Comparison of ENCODE assay signal across 11 mouse cellular contexts in genomic region chr11:106752103-106752502, GRCm38 (mm10). TPM values are rescaled to one million over a fixed set of nuclear protein-coding genes. Genes with fewer than 3 reads are reported as not detected.
A peak's percentile ranks its signal among the peaks of the same experiment; 100 is the strongest.
DNase-seq lines count a peak whose midpoint lies in the region; ATAC-seq and TF ChIP-seq lines count a peak whose summit lies in the region.
"Had no signal": no experiment of that assay in that cellular context is flagged by ENCODE, and none has a peak within 500 bp of the region (broad histone marks: within the 10 kb centered on the region; RNA-seq: fewer than 3 reads in every experiment).

No protein-coding gene starts in this region.

- peak overlapping the region; percentile 32 for H3K4me2 ChIP-seq in liver, embryonic 15.5 days
- H3K4me2 ChIP-seq in forebrain, embryonic 14.5 days (ENCODE audit: low read length), result no peak overlapping the region
- no peak overlapping the region for H3K4me2 ChIP-seq in hindbrain, embryonic 11.5 days (replicated peaks; ENCODE audit: low read depth, low read length)
- H3K4me2 ChIP-seq: kidney, embryonic 15.5 days; limb, embryonic 12.5 days; neural tube, embryonic 13.5 days had no signal

- no peak overlapping the region for H3K9ac ChIP-seq in liver, embryonic 15.5 days
- no peak overlapping the region for H3K9ac ChIP-seq in forebrain, embryonic 14.5 days (ENCODE audit: low read length)
- no peak overlapping the region for H3K9ac ChIP-seq in hindbrain, embryonic 11.5 days (ENCODE audit: low read depth, low read length)
- H3K9ac ChIP-seq: kidney, embryonic 15.5 days; limb, embryonic 12.5 days; neural tube, embryonic 13.5 days had no signal

- no peaks in the 10 kb centered on the region for H3K27me3 ChIP-seq in C2C12 (ENCODE audit: control insufficient read depth, insufficient read depth, insufficient read length)
- H3K27me3 ChIP-seq in liver, embryonic 15.5 days, result peaks cover 11% of the 10 kb centered on the region
- H3K27me3 ChIP-seq in forebrain, embryonic 14.5 days (replicated peaks; ENCODE audit: control insufficient read depth, insufficient read depth, low read length), result no peaks in the 10 kb centered on the region
- no peaks in the 10 kb centered on the region for H3K27me3 ChIP-seq in hindbrain, embryonic 11.5 days (ENCODE audit: control insufficient read depth, insufficient read depth, low read length)
- H3K27me3 ChIP-seq: kidney, embryonic 15.5 days; limb, embryonic 12.5 days; neural tube, embryonic 13.5 days had no signal

- intact Hi-C loops in gastrocnemius, adult 2 months (cut with DNase I), result no loop called here

- H3K79me2 ChIP-seq in C2C12 (ENCODE audit: control insufficient read depth, insufficient read depth), result no peaks in the 10 kb centered on the region

- WGBS in liver, embryonic 15.5 days (ENCODE audit: insufficient replicate concordance), result 17% methylated on average over 7 of the region's 7 CpGs
- 90% methylated on average over 7 of the region's 7 CpGs for WGBS in forebrain, embryonic 14.5 days
- 92% methylated on average over 7 of the region's 7 CpGs for WGBS in hindbrain, embryonic 11.5 days

- peaks cover 12% of the 10 kb centered on the region; the same call in 1 of the 2 replicates for H3K4me1 ChIP-seq in liver, embryonic 15.5 days (replicated peaks)
- no peaks in the 10 kb centered on the region for H3K4me1 ChIP-seq in forebrain, embryonic 14.5 days (ENCODE audit: control insufficient read depth, insufficient read depth, low read length)
- no peaks in the 10 kb centered on the region for H3K4me1 ChIP-seq in hindbrain, embryonic 11.5 days (replicated peaks; ENCODE audit: control insufficient read depth, insufficient read depth, low read length)
- H3K4me1 ChIP-seq: kidney, embryonic 15.5 days; limb, embryonic 12.5 days; neural tube, embryonic 13.5 days had no signal

- no peak for DNase-seq in gastrocnemius, adult 2 months
- DNase-seq in gastrocnemius, adult 8-10 months (ENCODE audit: low spot score in 2 of 2), result no peak
- DNase-seq in spleen, adult 12 weeks (ENCODE audit: low spot score), result peak; percentile 19
- DNase-seq in right cerebral cortex, postnatal 36 days (ENCODE audit: low spot score in 2 of 2), result no peak
- no peak for DNase-seq in forebrain, embryonic 14.5 days (ENCODE audit: low spot score)
- DNase-seq in hindbrain, embryonic 11.5 days (ENCODE audit: low spot score), result no peak

- H3K9me3 ChIP-seq in liver, embryonic 15.5 days (replicated peaks), result no peaks in the 10 kb centered on the region
- 0 out of 2 replicates have a peak, but pooled peaks cover 2% of the 10 kb centered on the region for H3K9me3 ChIP-seq in forebrain, embryonic 14.5 days (replicated peaks; ENCODE audit: control insufficient read depth, low read length)
- no peaks in the 10 kb centered on the region for H3K9me3 ChIP-seq in hindbrain, embryonic 11.5 days (ENCODE audit: control insufficient read depth, low read length)
- H3K9me3 ChIP-seq: kidney, embryonic 15.5 days; neural tube, embryonic 13.5 days had no signal

- ATAC-seq in liver, embryonic 15.5 days (ENCODE audit: insufficient read depth), result no peak
- no peak for ATAC-seq in forebrain, embryonic 14.5 days
- no peak for ATAC-seq in hindbrain, embryonic 11.5 days (ENCODE audit: low FRiP score)

- no peak overlapping the region for H3K27ac ChIP-seq in gastrocnemius, adult 2 months
- H3K27ac ChIP-seq in liver, embryonic 15.5 days (replicated peaks), result peak overlapping the region; percentile 57
- no peak overlapping the region for H3K27ac ChIP-seq in forebrain, embryonic 14.5 days (ENCODE audit: low read depth, low read length)
- no peak overlapping the region for H3K27ac ChIP-seq in hindbrain, embryonic 11.5 days (ENCODE audit: low read depth, low read length)
- H3K27ac ChIP-seq: kidney, embryonic 15.5 days; limb, embryonic 12.5 days; neural tube, embryonic 13.5 days had no signal

- H3K4me3 ChIP-seq in gastrocnemius, adult 2 months, result peak overlapping the region; percentile 13; the same call in 1 of the 2 replicates
- H3K4me3 ChIP-seq in C2C12 (ENCODE audit: insufficient read depth, poor library complexity, severe bottlenecking), result no peak overlapping the region
- peak overlapping the region; percentile 24 for H3K4me3 ChIP-seq in liver, embryonic 15.5 days (replicated peaks)
- no peak overlapping the region for H3K4me3 ChIP-seq in forebrain, embryonic 14.5 days (ENCODE audit: low read depth, low read length)
- no peak overlapping the region for H3K4me3 ChIP-seq in hindbrain, embryonic 11.5 days (ENCODE audit: low read depth, low read length)
- H3K4me3 ChIP-seq: kidney, embryonic 15.5 days; limb, embryonic 12.5 days; neural tube, embryonic 13.5 days had no signal

- TF ChIP-seq CTCF in gastrocnemius, adult 2 months (IDR thresholded peaks at IDR 0.05), result no peak
- no peak for TF ChIP-seq CTCF in C2C12 (IDR thresholded peaks at IDR 0.05; ENCODE audit: control insufficient read depth, insufficient read depth, insufficient read length)

- H3K36me3 ChIP-seq in C2C12 (ENCODE audit: control insufficient read depth, insufficient read depth), result no peaks in the 10 kb centered on the region
- H3K36me3 ChIP-seq in liver, embryonic 15.5 days (replicated peaks), result no peaks in the 10 kb centered on the region
- H3K36me3 ChIP-seq in forebrain, embryonic 14.5 days (ENCODE audit: control insufficient read depth, insufficient read depth, low read length), result no peaks in the 10 kb centered on the region
- no peaks in the 10 kb centered on the region for H3K36me3 ChIP-seq in hindbrain, embryonic 11.5 days (ENCODE audit: control insufficient read depth, insufficient read depth, low read length)
- H3K36me3 ChIP-seq: kidney, embryonic 15.5 days; limb, embryonic 12.5 days; neural tube, embryonic 13.5 days had no signal

- no peaks in the 10 kb centered on the region for H3K79me3 ChIP-seq in C2C12 (ENCODE audit: low read depth)

- H3ac ChIP-seq in C2C12 (ENCODE audit: control insufficient read depth, insufficient read length, low read depth), result peak overlapping the region; percentile 47

TF ChIP-seq in C2C12, 6 proteins besides CTCF, POLR2A, EP300 and RAD21:
- TF ChIP-seq FOSL1 (IDR thresholded peaks at IDR 0.05; ENCODE audit: insufficient read depth, low read length, poor library complexity, severe bottlenecking), result no peak
TF ChIP-seq in C2C12: peak in this region for 0.

RNA-seq across cellular contexts. Expression of gene Milr1, which starts 1.1 kb away (rescaled TPM):
- not detected for total RNA-seq in gastrocnemius, adult 2 months (2021)
- total RNA-seq in gastrocnemius, adult 8-10 months (2022), result under 1 TPM in 1 of 4 experiments, not detected in 3; 0.40 TPM
- polyA plus RNA-seq in C2C12 (2012; fragmentation: generic; extraction: Trizol), result 19.9 TPM
- 2.8 and 3.2 TPM in 2 replicates for polyA plus RNA-seq in liver, embryonic 15.5 days (2015; fragmentation: Nextera tagmentation; extraction: Ambion mirVana)
- 0.61 and 0.78 TPM in 2 replicates for polyA plus RNA-seq in forebrain, embryonic 14.5 days (2014; fragmentation: Nextera tagmentation; extraction: Ambion mirVana)
- polyA plus RNA-seq in hindbrain, embryonic 11.5 days (2014; fragmentation: Nextera tagmentation; extraction: Ambion mirVana), result 1.1 and 2.0 TPM in 2 replicates

RNA-seq across cellular contexts. Expression of gene Pecam1, which starts 1.7 kb away (rescaled TPM):
- 10 to 100 TPM; 37.1 to 43.8 TPM for total RNA-seq in gastrocnemius, adult 2 months (2021)
- total RNA-seq in gastrocnemius, adult 8-10 months (2022), result 10 to 100 TPM; 25.4 to 30.9 (median 26.7) TPM
- polyA plus RNA-seq in C2C12 (2012; fragmentation: generic; extraction: Trizol), result 0.15 TPM
- 7.0 and 7.8 TPM in 2 replicates for polyA plus RNA-seq in liver, embryonic 15.5 days (2015; fragmentation: Nextera tagmentation; extraction: Ambion mirVana)
- 15.0 and 16.8 TPM in 2 replicates for polyA plus RNA-seq in forebrain, embryonic 14.5 days (2014; fragmentation: Nextera tagmentation; extraction: Ambion mirVana)
- 19.0 and 20.3 TPM in 2 replicates for polyA plus RNA-seq in hindbrain, embryonic 11.5 days (2014; fragmentation: Nextera tagmentation; extraction: Ambion mirVana)

RNA-seq across cellular contexts. Expression of gene Polg2, which starts 27.2 kb away (rescaled TPM):
- total RNA-seq in gastrocnemius, adult 2 months (2021), result 1 to 10 TPM; 2.4 to 3.3 TPM
- total RNA-seq in gastrocnemius, adult 8-10 months (2022), result 1 to 10 TPM; 2.3 to 3.5 (median 3.0) TPM
- 6.9 TPM for polyA plus RNA-seq in C2C12 (2012; fragmentation: generic; extraction: Trizol)
- polyA plus RNA-seq in liver, embryonic 15.5 days (2015; fragmentation: Nextera tagmentation; extraction: Ambion mirVana), result 3.8 and 4.7 TPM in 2 replicates
- 9.1 and 10.1 TPM in 2 replicates for polyA plus RNA-seq in forebrain, embryonic 14.5 days (2014; fragmentation: Nextera tagmentation; extraction: Ambion mirVana)
- 9.5 and 11.0 TPM in 2 replicates for polyA plus RNA-seq in hindbrain, embryonic 11.5 days (2014; fragmentation: Nextera tagmentation; extraction: Ambion mirVana)

RNA-seq across cellular contexts. Expression of gene Ddx5, which starts 36.9 kb away (rescaled TPM):
- total RNA-seq in gastrocnemius, adult 2 months (2021), result 100 to 1,000 TPM; 261 to 265 TPM
- total RNA-seq in gastrocnemius, adult 8-10 months (2022), result 100 to 1,000 TPM; 190 to 257 (median 232) TPM
- polyA plus RNA-seq in C2C12 (2012; fragmentation: generic; extraction: Trizol), result 218 TPM
- 114 and 115 TPM in 2 replicates for polyA plus RNA-seq in liver, embryonic 15.5 days (2015; fragmentation: Nextera tagmentation; extraction: Ambion mirVana)
- 504 and 550 TPM in 2 replicates for polyA plus RNA-seq in forebrain, embryonic 14.5 days (2014; fragmentation: Nextera tagmentation; extraction: Ambion mirVana)
- polyA plus RNA-seq in hindbrain, embryonic 11.5 days (2014; fragmentation: Nextera tagmentation; extraction: Ambion mirVana), result 544 and 600 TPM in 2 replicates

RNA-seq across cellular contexts. Expression of gene Cep95, which starts 36.9 kb away (rescaled TPM):
- total RNA-seq in gastrocnemius, adult 2 months (2021), result 1 to 10 TPM; 3.7 to 5.6 TPM
- total RNA-seq in gastrocnemius, adult 8-10 months (2022), result 1 to 10 TPM; 2.5 to 5.0 (median 3.4) TPM
- 3.5 TPM for polyA plus RNA-seq in C2C12 (2012; fragmentation: generic; extraction: Trizol)
- polyA plus RNA-seq in liver, embryonic 15.5 days (2015; fragmentation: Nextera tagmentation; extraction: Ambion mirVana), result 7.8 and 9.1 TPM in 2 replicates
- polyA plus RNA-seq in forebrain, embryonic 14.5 days (2014; fragmentation: Nextera tagmentation; extraction: Ambion mirVana), result 12.2 and 14.2 TPM in 2 replicates
- 19.4 and 22.5 TPM in 2 replicates for polyA plus RNA-seq in hindbrain, embryonic 11.5 days (2014; fragmentation: Nextera tagmentation; extraction: Ambion mirVana)

Comparison
In these comparisons a context has a peak if more than half of its experiments do, and no peak if none do; other contexts are left out.
1. H3K4me3 ChIP-seq: peak in gastrocnemius, adult 2 months (single experiment) and liver, embryonic 15.5 days (single experiment); none in C2C12 (single experiment), forebrain, embryonic 14.5 days (single experiment) and hindbrain, embryonic 11.5 days (single experiment).